Mouse (Mus musculus) heart, adult 2 months (tissue): ENCODE data around the gene Hist1h2bg.
A peak's percentile ranks its signal among the peaks of the same experiment; 100 is the strongest.
"Not testable (repeated sequence)": the region's sequence is repeated elsewhere in the genome, so short reads cannot be mapped to it uniquely, and the experiment has no call there.

ENCODE experiments used
- CTCF ChIP-seq: fragments of 200-600 bp; IDR thresholded peaks from 2 replicates; pipeline ENCODE4 v1.8.1; 2022; ENCODE audit warnings: antibody characterized with exemption, mild to moderate bottlenecking, moderate library complexity
- EP300 ChIP-seq: fragments of 200-500 bp; IDR thresholded peaks from 2 replicates; pipeline ENCODE4 v1.6.1; 2011; ENCODE audit warnings: low read depth, low read length, control low read depth; ENCODE audit not compliant: insufficient read depth
- POLR2A ChIP-seq: fragments of 200-500 bp; IDR thresholded peaks from 2 replicates; pipeline ENCODE4 v1.6.1; 2011; ENCODE audit warnings: mild to moderate bottlenecking, low read depth, low read length, control low read depth; ENCODE audit not compliant: insufficient read depth

DNA sequence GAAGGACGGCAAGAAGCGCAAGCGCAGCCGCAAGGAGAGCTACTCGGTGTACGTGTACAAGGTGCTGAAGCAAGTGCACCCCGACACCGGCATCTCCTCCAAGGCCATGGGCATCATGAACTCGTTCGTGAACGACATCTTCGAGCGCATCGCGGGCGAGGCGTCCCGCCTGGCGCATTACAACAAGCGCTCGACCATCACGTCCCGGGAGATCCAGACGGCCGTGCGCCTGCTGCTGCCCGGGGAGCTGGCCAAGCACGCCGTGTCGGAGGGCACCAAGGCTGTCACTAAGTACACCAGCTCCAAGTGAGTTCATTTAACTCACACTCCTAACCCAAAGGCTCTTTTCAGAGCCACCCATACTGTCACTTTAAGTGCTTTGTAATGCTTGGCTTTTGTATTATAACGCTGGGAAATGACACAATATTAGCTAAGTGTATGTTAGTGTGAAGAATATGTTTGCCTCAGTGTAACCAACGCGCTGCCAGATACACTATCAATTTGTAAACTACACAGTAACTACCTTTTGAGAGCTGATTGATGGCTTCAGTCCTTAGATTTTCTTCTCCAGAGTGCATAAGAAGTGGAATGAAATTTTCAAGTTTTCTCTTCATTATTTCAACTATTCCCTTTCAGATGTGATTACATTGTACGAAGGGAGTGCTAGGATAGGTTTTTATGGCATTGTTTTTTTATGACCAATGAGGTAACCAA, 465 bp downstream of the Hist1h2bg start:
- TF ChIP-seq CTCF, EP300: not testable (repeated sequence)
- TF ChIP-seq POLR2A, result 0 out of 2 replicates have a peak, but pooled peaks have one; percentile 6
